ENCODE assay signal across 26 mouse cellular contexts in the genomic region with DNA sequence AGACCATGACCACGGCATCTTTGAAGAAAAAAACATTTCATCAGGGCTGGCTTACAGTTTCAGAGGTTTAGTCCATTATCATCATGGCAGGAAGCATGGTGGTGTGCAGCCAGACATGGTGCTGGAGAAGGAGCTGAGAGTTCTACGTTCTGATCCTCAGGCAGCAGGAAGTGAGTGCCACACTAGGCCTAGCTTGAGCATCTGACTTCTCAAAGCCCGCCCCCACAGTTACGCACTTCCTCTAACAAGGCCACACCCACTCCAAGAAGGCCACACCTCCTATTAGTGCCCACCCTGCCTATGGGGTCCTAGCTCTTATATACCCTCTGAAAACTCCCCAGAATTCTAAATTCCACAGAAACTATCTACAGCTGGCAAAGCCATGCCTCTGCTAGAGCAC. TPM values are rescaled to one million over a fixed set of nuclear protein-coding genes. Genes with fewer than 3 reads are reported as not detected.
DNase-seq lines count a peak whose midpoint lies in the region; ATAC-seq and TF ChIP-seq lines count a peak whose summit lies in the region.
"Had no signal": no experiment of that assay in that cellular context is flagged by ENCODE, and none has a peak within 500 bp of the region (broad histone marks: within the 10 kb centered on the region; RNA-seq: fewer than 3 reads in every experiment).

No protein-coding gene starts in this region.

- no peaks in the 10 kb centered on the region for H3K36me3 ChIP-seq in ES-Bruce4 (ENCODE audit: control insufficient read depth, insufficient read depth, low read length, poor library complexity, severe bottlenecking)
- no peaks in the 10 kb centered on the region for H3K36me3 ChIP-seq in ES-E14 (ENCODE audit: control insufficient read depth, insufficient read depth, low read length, poor library complexity, severe bottlenecking)
- no peaks in the 10 kb centered on the region for H3K36me3 ChIP-seq in liver, postnatal 0 days (replicated peaks; ENCODE audit: insufficient read depth, low read length)
- H3K36me3 ChIP-seq: embryonic facial prominence, embryonic 10.5 days; embryonic facial prominence, embryonic 12.5 days; forebrain, embryonic 15.5 days; G1E had no signal

- TF ChIP-seq CTCF in ES-Bruce4 (IDR thresholded peaks at IDR 0.05; ENCODE audit: low read depth, low read length): no peak
- TF ChIP-seq CTCF in liver, postnatal 0 days (IDR thresholded peaks at IDR 0.05; ENCODE audit: low read depth): no peak

- no peaks in the 10 kb centered on the region; the same call in 1 of the 2 replicates for H3K27me3 ChIP-seq in ES-Bruce4 (ENCODE audit: control insufficient read depth, insufficient read depth, low read length, poor library complexity, severe bottlenecking)
- H3K27me3 ChIP-seq in liver, postnatal 0 days (ENCODE audit: insufficient read depth, low read length): no peaks in the 10 kb centered on the region
- H3K27me3 ChIP-seq: CH12.LX; embryonic facial prominence, embryonic 12.5 days; forebrain, embryonic 13.5 days; forebrain, embryonic 15.5 days; Patski had no signal

- ATAC-seq in CD4-positive, CD25-positive, alpha-beta regulatory T cell, adult 4 months: no peak
- no peak for ATAC-seq in liver, postnatal 0 days
- ATAC-seq: forebrain, embryonic 13.5 days; forebrain, embryonic 15.5 days; forebrain, postnatal 0 days; Patski had no signal

- TF ChIP-seq POLR2A in ES-Bruce4 (IDR thresholded peaks at IDR 0.05; ENCODE audit: insufficient read depth, low read length): peak; percentile 17

- WGBS in liver, postnatal 0 days (ENCODE audit: insufficient replicate concordance): 84% methylated on average over 4 of the region's 4 CpGs

- H3K4me2 ChIP-seq in liver, postnatal 0 days (ENCODE audit: low read depth, low read length): no peak overlapping the region
- H3K4me2 ChIP-seq: embryonic facial prominence, embryonic 12.5 days; forebrain, embryonic 13.5 days; forebrain, embryonic 15.5 days had no signal

- TF ChIP-seq EP300 in ES-Bruce4 (IDR thresholded peaks at IDR 0.05; ENCODE audit: insufficient read depth, low read depth, low read length): no peak
- TF ChIP-seq EP300 in liver, postnatal 0 days (IDR thresholded peaks at IDR 0.05; ENCODE audit: low read depth): no peak

- in situ Hi-C loops in ES-E14 (cut with MboI; ENCODE audit: low sequenced_read_pairs in 2 of 2, unreplicated experiment in 2 of 2): no loop called here

- H3K9ac ChIP-seq in ES-Bruce4 (ENCODE audit: low read depth, poor library complexity, severe bottlenecking): no peak overlapping the region
- no peak overlapping the region for H3K9ac ChIP-seq in ES-E14 (ENCODE audit: insufficient read depth, low read depth, low read length, poor library complexity, severe bottlenecking)
- H3K9ac ChIP-seq in liver, postnatal 0 days (replicated peaks): no peak overlapping the region
- H3K9ac ChIP-seq: embryonic facial prominence, embryonic 12.5 days; forebrain, embryonic 13.5 days; forebrain, embryonic 15.5 days; forebrain, postnatal 0 days had no signal

- 0 out of 2 replicates have a peak, but pooled peaks cover 3% of the 10 kb centered on the region for H3K9me3 ChIP-seq in ES-Bruce4 (replicated peaks; ENCODE audit: control insufficient read depth, insufficient read depth, low read length, poor library complexity, severe bottlenecking)
- H3K9me3 ChIP-seq in ES-E14 (ENCODE audit: control insufficient read depth, insufficient read depth, low read depth, low read length): no peaks in the 10 kb centered on the region
- H3K9me3 ChIP-seq in liver, postnatal 0 days (ENCODE audit: low read length): no peaks in the 10 kb centered on the region; the same call in 1 of the 2 replicates
- H3K9me3 ChIP-seq: embryonic facial prominence, embryonic 10.5 days; embryonic facial prominence, embryonic 12.5 days; forebrain, embryonic 15.5 days; G1E had no signal

- H3K4me3 ChIP-seq in ES-Bruce4 (ENCODE audit: low read depth, low read length) (peak overlapping the region; percentile 40; the same call in 1 of the 2 replicates), ES-E14 (ENCODE audit: insufficient read depth in 1 of 2, low read depth in 1 of 2, low read length in 2 of 2, poor library complexity in 1 of 2, severe bottlenecking in 1 of 2) (peak overlapping the region; percentile 34 to 56)
- no peak overlapping the region for H3K4me3 ChIP-seq in liver, postnatal 0 days (ENCODE audit: low read depth, low read length)
- H3K4me3 ChIP-seq: embryonic facial prominence, embryonic 10.5 days; embryonic facial prominence, embryonic 12.5 days; forebrain, embryonic 13.5 days; forebrain, embryonic 15.5 days had no signal

- H3K4me1 ChIP-seq in ES-Bruce4 (ENCODE audit: control insufficient read depth, insufficient read depth, low read length) (no peaks in the 10 kb centered on the region), ES-E14 (ENCODE audit: control insufficient read depth in 2 of 2, insufficient read depth in 2 of 2, low read length in 2 of 2, poor library complexity in 1 of 2) (0 out of 4 replicates have a peak, but pooled peaks cover 0 to 2% of the 10 kb centered on the region in 2 experiments)
- no peaks in the 10 kb centered on the region for H3K4me1 ChIP-seq in liver, postnatal 0 days (ENCODE audit: insufficient read depth)
- H3K4me1 ChIP-seq: embryonic facial prominence, embryonic 10.5 days; embryonic facial prominence, embryonic 12.5 days; forebrain, embryonic 13.5 days; forebrain, embryonic 15.5 days had no signal

- H3K27ac ChIP-seq in ES-Bruce4 (ENCODE audit: insufficient read depth, low read length) (no peak overlapping the region), ES-E14 (ENCODE audit: insufficient read depth, low read depth, low read length, poor library complexity, severe bottlenecking) (no peak overlapping the region)
- H3K27ac ChIP-seq in liver, postnatal 0 days (ENCODE audit: low read depth): no peak overlapping the region
- H3K27ac ChIP-seq: embryonic facial prominence, embryonic 10.5 days; embryonic facial prominence, embryonic 12.5 days; forebrain, embryonic 13.5 days; forebrain, embryonic 15.5 days had no signal

- DNase-seq in ES-E14 (ENCODE audit: low read depth, low spot score): no peak
- peak; percentile 9 for DNase-seq in WW6 (ENCODE audit: low read depth, low spot score)
- no peak for DNase-seq in cerebellum, postnatal 4 days (ENCODE audit: low spot score in 2 of 2)
- no peak for DNase-seq in gastrocnemius, postnatal 25 days
- DNase-seq in liver, postnatal 0 days: no peak
- DNase-seq: adrenal gland, adult 2 months; adrenal gland, postnatal 10 days; adrenal gland, postnatal 25 days; cerebellum, adult 11 months; cerebellum, adult 18-20 months; cerebellum, adult 8-10 months; cerebellum, adult 9-11 months; cerebellum, postnatal 14 days; cerebellum, postnatal 36 days; forebrain, postnatal 0 days had no signal

TF ChIP-seq in ES-E14, 5 proteins besides CTCF, POLR2A, EP300 and RAD21:
- no peak for TF ChIP-seq ZNF384 (IDR thresholded peaks at IDR 0.05; ENCODE audit: low read depth, low read length)
- no peak for TF ChIP-seq MAFK (IDR thresholded peaks at IDR 0.05; ENCODE audit: insufficient read depth, low read depth, low read length)
- no peak for TF ChIP-seq ZC3H11A (IDR thresholded peaks at IDR 0.05; ENCODE audit: borderline replicate concordance, low read depth, low read length)
- no peak for TF ChIP-seq HCFC1 (IDR thresholded peaks at IDR 0.05; ENCODE audit: borderline replicate concordance, insufficient read depth, low read length)
- TF ChIP-seq CHD2 (IDR thresholded peaks at IDR 0.05; ENCODE audit: low read depth, low read length): no peak

RNA-seq across cellular contexts. Expression of a gene that starts 34.7 kb away (rescaled TPM):
- 1.8 and 2.8 TPM in 2 replicates for polyA plus RNA-seq in ES-Bruce4 (2011; ENCODE audit: insufficient read depth, insufficient read length, low read depth, missing spikeins)
- 5.8 and 7.0 TPM in 2 replicates for total RNA-seq in ES-E14 (2012; rRNA removed)
- 1 to 10 TPM in 1 of 2 experiments, not detected in 1; 1.3 TPM for total RNA-seq in gastrocnemius, postnatal 25 days (2021)
- polyA plus RNA-seq in CD4-positive, CD25-positive, alpha-beta regulatory T cell, adult 4 months (2017; shearing (Covaris generic)): 1 to 10 TPM; 4.4 to 5.0 TPM
- polyA plus RNA-seq in liver, postnatal 0 days (2015; fragmentation: Nextera tagmentation; extraction: Ambion mirVana): 4.8 and 6.6 TPM in 2 replicates
- polyA plus RNA-seq: G1E had no signal

RNA-seq across cellular contexts. Expression of a gene that starts 34.7 kb away (rescaled TPM):
- 0.36 and 1.1 TPM in 2 replicates for polyA plus RNA-seq in ES-Bruce4 (2011; ENCODE audit: insufficient read depth, insufficient read length, low read depth, missing spikeins)
- 0.58 and 0.85 TPM in 2 replicates for total RNA-seq in ES-E14 (2012; rRNA removed)
- total RNA-seq in gastrocnemius, postnatal 25 days (2021): under 1 TPM; 0.59 to 0.70 TPM
- polyA plus RNA-seq in CD4-positive, CD25-positive, alpha-beta regulatory T cell, adult 4 months (2017; shearing (Covaris generic)): not detected
- polyA plus RNA-seq in liver, postnatal 0 days (2015; fragmentation: Nextera tagmentation; extraction: Ambion mirVana): not detected in 2 replicates
- total RNA-seq: CH12.LX had no signal
- polyA plus RNA-seq: C2C12; forebrain, embryonic 11.5 days had no signal
